Mouse (Mus musculus): ENCODE measurements around the gene Tmsb4x.

Tmsb4x gene

DNA sequence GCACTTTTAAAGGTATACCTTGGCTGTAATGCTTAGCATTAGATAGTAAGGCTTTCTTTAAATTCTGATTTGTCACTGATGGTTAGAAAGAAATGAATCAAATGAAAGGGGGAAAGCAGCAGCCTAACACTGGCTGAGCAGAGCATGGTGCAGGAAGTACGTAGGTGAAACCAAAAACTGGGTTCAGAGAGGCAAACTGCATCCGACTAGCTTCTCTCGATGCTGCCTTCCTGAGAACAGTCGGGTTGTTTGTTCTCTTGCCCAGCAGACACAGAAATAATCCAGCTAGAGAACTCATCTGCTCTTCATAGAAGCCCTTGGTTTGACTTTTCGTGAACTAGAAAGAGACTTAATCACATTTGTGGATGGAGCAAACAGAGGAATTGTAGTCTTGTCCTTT, 26.7 kb downstream of the Tmsb4x start:
- DNase-seq (ENCODE audit: extremely low read depth, low read depth), result no peak

- DNase-seq (ENCODE audit: extremely low read depth, low read depth), result no peak
Measured at GRCm38 (mm10) chrX:167179961-167180642, 29.0 kb downstream of the Tmsb4x start.

DNA sequence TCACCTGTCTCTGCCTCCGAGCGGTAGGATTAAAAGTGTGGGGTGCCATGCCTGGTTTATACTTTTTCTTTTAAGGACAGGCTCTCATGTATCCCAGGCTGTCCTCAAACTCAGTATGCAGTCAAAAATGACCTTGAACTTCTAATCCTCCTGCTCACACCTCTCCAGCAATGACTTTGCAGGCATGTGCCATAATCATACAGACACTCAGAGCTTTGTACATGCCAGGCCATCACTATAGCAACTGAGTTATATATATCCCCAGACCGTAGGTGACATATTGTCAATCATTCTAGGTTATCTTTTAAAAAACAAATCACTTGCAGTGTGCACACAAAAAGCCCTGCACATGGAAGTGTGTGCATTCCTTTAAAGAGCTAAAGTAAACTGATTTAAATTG, 29.6 kb downstream of the Tmsb4x start:
- no peak for DNase-seq (ENCODE audit: extremely low read depth, low read depth)

- DNase-seq (ENCODE audit: extremely low read depth, low read depth), result no peak
Measured at GRCm38 (mm10) chrX:167175319-167175718, 33.8 kb downstream of the Tmsb4x start.

GRCm38 (mm10) chrX:167174311-167174710, 34.8 kb downstream of the Tmsb4x start:
- DNase-seq (ENCODE audit: extremely low read depth, low read depth), result no peak

- DNase-seq (ENCODE audit: extremely low read depth, low read depth), result no peak
Measured at GRCm38 (mm10) chrX:167172256-167172655, 36.9 kb downstream of the Tmsb4x start.

DNA sequence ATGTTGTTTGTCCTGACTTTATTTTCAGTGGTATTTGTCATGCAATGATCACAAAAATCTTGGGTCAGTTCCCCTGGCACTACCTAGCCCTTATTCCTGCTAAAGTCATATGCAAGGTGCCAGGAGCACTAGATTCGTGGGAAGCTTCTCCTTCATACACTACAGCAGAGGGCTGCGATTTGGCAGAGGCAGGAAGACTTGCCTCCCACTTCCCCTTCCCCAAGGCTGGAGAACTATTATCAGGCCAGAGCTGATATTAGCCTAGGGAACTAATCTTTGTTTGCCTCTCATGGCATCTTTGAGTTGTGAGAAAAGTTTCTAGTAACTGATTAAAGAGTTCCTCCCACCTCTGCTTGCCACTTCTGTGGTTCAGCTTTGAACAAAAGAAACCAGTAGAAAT, 37.8 kb downstream of the Tmsb4x start:
- no peak for DNase-seq (ENCODE audit: extremely low read depth, low read depth)

DNA sequence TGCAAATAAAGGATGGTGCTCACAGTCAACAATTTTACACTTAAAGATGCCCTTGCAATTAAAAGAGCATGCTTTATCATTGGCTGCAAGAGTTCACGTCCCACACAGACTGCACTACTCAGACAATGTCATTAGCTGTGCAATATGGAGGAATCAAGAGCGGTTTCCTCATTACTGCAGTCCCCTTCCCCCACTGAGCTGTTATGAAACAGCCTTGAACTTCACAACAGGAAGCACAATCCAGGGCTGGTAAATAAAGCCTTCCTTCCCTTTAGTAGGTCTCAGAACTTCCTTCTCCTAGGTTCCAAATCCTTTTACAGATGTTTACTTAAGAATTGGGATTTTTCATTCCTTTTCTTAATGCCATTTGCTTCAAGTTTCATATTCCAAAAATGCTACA, 41.8 kb downstream of the Tmsb4x start:
- no peak for DNase-seq (ENCODE audit: extremely low read depth, low read depth)

- no peak for DNase-seq (ENCODE audit: extremely low read depth, low read depth)
Measured at GRCm38 (mm10) chrX:167166051-167166450, 43.1 kb downstream of the Tmsb4x start.

GRCm38 (mm10) chrX:167157691-167158090, 51.4 kb downstream of the Tmsb4x start:
- DNase-seq (ENCODE audit: extremely low read depth, low read depth), result no peak
